Mouse (Mus musculus) heart, adult 9 months (tissue): ENCODE measurements around the gene Stk16.
"Not testable (repeated sequence)": the region's sequence is repeated elsewhere in the genome, so short reads cannot be mapped to it uniquely, and the experiment has no call there.

Source experiments
- DNase-seq, 2 experiments: peaks; one replicate each; pipeline ENCODE4 v3.0.0; 2022; ENCODE audit warnings: low spot score in 2 of 2

Gene Stk16

DNA sequence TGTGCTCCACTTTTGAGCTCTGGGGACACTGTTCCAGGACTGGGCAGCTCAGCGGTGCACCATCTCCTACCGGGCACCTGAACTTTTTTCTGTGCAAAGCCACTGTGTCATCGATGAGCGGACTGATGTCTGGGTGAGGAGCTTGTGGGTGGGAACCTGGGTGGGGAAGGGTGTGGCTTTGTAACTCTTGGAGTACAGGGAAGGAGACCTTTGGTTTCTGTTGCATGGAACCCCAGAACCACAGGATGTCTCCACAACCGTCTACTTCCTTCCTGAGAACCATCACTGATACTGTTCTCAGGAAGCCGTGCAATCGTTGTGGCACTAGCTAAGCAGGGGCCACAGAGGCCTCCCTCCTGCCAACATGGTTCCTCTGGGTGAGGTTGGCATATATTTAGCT, 2.5 kb downstream of the Stk16 start:
- DNase-seq: no peak

DNA sequence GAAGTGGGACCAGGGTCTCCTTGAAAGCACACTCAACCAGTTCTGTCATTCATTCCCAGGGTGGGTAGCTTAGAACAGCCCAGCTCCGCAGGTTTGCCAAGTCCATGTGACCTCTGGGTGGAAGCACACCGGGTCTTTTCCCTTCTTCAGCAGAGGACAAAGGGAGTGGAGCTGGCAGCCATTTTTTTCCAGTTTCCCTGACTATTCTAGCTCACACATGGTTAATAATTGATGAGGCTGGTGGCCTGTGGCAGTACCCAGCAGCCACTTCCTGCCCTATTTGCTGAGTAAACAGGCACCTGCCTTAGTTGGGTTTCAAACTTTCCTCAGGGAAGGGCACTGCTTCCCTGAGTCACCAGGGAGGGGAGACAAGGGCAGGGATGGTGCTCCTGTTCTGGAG, 3.8 kb downstream of the Stk16 start:
- no peak for DNase-seq

DNA sequence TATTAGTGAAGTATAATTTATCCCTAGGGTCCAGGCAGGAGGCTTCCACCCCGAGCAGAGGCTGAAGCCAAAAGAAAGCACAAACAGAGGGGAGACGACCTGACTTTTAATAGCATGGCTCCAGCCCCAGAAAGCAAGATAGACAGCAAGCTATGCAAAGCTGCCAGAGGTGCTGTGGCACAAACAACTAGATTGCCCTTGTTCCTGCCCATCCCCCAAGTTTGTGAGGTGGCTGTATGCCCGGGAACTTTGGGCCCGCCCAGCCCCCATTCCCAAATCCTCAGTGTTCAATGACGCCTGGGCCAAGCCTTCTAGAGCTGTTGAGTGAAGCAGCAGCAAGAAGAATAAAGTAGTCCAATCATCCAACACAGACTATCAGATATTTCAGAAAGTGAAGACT, 4.2 kb downstream of the Stk16 start:
- peak; percentile 66 to 83 for DNase-seq

DNA sequence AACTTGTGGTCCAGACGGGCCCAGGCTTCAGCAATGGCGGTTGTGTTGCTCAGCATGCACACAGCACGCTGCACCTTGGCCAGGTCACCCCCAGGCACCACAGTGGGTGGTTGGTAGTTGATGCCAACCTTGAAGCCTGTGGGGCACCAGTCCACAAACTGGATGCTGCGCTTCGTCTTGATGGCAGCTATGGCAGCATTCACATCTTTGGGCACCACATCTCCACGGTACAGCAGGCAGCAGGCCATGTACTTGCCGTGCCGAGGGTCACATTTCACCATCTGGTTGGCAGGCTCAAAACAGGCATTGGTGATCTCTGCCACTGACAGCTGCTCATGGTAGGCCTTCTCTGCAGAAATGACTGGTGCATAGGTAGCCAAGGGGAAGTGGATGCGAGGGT, 5.1 kb downstream of the Stk16 start:
- no peak for DNase-seq

DNA sequence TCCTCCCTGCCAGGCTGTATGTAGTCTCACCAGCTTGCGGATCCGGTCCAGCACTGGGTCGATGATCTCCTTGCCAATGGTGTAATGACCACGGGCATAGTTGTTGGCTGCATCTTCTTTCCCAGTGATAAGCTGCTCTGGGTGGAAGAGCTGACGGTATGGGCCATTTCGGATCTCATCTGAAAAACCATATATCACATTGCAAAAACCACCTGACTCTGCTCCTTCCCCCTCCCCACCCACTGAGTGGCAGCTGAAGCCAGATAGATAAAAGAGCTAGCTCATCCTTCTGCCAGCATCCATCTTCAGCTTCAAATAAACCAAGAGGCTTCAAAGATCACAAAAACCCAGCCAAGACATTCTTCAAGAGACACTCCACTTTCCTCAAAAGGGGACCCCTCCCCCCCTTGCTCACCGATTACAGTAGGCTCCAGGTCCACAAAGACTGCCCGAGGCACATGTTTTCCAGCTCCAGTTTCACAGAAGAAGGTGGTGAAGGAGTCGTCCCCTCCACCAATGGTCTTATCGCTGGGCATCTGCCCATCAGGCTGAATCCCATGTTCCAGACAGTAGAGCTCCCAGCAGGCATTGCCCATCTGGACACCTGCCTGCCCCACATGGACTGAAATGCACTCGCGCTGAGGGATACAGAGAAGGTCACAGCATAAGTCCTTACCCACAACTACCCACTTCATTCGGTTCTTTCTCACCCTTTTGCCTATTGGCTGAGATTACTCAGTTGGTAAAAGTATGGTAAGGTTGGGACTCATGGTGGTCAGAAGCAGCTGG, 6.4 kb downstream of the Stk16 start:
- DNase-seq: peak; percentile 73 to 74

DNA sequence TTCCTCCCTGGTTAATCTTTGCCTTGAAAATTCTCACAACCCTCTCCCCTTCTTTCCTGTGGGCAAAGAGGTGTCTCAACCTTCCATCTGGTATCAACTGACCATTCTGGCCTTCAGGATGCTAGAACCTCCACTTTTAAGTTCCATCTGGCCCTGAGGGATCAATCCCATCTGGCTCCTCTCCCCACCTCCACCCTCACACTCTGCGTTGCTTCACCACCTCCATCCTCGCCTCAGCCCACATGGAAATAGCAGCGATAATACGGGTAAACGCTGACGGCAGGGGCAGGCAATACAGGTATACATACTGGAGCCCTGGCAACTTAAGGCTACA, 7.2 kb downstream of the Stk16 start:
- DNase-seq: no peak

DNA sequence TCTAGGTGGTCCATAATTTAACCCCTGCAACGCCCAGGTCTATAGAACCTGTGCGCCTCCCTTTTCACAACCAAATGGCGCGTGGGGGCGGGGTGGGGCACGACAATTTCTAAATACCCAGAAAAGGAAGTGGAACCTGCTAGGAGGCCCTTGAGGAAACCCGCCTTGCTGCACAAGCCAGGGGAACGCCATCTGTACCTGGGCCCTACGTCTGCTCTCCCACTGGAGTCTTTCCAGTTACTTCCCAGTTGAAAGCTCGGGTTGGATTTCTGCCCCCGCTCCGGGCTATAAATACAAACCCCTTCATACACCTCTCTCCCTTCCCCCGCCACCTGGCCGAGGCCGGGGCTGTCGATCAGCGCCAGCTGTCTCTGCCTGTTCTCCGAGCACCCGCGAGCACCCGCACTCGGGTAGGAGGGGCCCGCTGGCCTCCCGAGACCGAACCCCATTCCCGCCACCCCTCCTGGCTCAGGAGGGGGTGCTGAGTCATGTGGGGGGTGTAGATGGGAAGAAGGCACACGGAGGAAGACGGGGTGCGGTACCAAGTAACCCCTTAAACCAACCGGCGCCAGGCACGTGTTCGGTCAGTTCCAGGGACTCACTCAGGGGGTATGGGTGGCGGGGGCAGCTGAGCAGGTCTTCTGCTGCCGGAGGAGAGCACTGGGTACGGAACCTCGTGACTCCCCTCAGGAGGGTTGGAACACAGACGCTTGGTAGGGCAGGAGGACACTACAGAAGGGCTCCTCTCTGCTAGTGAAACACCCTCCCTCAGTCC, 7.8 kb downstream of the Stk16 start:
- peak; percentile 75 to 77 for DNase-seq

DNA sequence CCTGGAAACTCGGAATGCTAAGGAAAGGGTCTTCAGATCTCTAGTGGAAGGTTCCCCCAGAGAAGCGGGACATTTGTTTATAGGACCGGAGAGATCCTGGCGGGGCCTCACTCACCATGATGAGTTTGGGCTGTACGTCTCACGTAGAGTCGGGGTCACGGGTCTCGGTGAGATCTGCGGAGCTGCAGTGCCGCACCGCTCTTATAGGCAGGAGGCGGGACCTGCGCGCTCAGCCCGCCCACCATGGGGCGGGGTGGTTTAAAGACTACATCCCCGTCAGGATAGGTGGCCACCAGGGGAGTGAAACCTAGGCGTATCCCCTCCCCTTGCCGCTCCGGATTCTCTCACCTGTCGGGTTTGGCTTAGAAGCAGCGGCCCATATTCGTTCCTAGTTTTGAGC, 8.4 kb downstream of the Stk16 start:
- DNase-seq: peak; percentile 89 to 91

DNA sequence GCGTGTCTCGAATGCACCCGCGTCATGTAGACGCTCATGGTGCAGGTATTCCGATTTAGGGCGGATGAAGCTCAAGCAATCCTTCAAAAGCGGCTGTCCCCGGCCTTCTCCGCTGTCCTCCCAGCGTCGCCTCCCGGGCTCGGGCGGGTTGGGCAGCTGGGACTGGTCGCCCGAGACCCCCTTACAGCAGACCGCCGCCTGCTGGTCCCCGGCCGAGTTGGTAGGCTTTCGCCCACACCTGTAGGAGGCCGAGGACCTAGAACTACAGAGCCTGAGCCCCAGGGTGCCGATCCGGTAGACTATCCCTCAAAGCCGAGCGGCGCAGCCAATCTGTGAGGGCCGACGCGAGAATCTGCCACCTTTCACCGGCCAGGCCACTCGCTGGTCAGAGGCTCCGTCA, 8.9 kb downstream of the Stk16 start, which contains the start of gene Tuba4a:
Gene Tuba4a (minus strand): TSS at position 335 of the 400 bp plus-strand sequence.
- no peak for DNase-seq

DNA sequence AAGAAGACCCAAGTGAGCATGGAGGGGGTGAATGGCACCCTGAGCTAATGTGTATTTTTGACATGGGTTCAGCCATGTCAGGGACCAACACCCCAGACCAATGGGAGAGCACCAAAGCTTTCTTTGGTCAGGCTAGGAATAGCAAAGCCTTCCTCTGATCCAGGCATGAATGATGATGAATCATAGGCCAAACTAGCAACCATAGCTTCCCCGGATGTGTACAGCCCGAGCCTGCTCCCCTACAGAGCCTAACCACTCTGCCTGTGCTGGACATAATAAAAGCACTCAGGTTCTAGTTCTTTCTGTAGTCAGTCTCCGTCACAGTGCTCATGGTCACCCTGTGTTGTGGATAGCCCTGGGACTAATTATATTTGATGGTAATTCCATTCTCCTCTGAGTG, 10.9 kb downstream of the Stk16 start:
- no peak for DNase-seq

DNA sequence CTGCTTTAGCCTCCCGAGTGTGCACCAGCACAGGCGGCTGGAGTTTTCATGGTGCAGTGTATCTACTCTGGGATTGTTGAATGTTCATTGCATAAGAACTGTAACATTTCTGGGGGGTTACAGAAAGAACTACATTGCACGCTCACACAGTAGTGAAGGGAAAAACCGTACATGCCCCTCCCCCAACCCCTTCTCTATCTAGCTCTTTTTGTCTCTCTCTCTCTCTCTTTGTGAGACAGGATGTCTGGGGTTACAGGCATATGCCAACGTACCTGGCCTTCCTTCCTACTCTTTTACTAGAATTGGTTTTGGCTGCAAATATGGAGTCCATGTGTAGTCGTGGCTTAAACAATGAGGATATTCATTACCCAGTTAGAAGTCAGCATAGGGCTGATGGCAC, 12.3 kb downstream of the Stk16 start:
- no peak for DNase-seq

DNA sequence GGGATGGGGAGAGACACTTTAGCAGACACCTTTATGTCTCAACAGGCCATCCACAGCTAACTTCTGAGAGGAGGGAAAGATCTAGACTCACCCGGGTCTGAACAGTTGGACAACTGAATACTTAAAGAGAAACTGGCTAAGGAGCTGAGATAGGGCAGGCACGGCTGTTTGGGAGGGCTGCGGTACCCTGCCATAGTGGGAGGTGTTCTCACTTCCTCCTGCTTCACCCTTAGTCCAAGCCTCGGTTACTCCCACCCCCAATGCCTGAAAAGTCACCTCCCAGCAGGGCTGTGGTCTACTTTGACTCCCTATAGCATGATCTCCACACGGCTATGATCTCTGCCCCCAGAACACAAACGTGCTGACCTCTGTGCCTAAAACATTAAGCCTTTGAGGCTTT, 12.9 kb downstream of the Stk16 start:
- DNase-seq: no peak

DNA sequence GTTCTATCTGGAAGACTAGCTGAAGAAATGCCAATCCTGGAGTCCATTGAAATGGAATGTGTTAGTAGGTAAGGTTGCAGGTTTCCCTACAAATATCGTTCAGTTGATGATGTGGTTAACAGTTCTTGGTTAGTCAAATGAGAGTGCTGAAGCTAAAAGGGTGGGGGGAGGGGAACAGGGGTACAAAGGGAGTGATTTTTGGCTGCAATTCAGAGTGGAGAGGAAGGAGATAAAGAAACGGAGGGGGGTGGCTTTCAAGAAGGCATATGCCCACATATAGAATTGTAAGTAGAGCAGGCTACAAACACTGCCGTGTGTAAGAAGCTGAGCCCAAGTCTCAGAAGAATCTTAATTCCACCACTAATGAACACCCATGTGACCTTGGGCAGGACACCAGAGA, 14.8 kb downstream of the Stk16 start:
- no peak for DNase-seq

DNA sequence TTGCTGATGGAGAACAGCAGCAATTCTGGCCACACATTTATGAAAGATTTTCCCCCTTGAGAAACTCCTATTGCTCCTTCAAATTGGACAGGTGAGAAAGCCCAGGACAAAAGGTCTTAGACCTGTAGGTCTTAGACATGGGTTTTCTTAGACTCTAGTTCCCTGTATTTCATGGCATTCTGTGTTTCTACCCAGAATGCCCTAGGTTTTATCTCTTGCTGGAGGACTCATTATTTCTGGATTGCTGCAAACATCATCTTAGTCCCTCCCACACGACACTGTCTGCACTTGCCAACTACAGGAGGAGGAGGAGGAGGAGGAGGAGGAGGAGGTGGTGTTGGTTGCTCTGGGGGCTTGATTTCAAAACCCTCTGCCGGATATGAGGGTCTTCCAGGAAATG, 15.5 kb downstream of the Stk16 start:
- DNase-seq: no peak

DNA sequence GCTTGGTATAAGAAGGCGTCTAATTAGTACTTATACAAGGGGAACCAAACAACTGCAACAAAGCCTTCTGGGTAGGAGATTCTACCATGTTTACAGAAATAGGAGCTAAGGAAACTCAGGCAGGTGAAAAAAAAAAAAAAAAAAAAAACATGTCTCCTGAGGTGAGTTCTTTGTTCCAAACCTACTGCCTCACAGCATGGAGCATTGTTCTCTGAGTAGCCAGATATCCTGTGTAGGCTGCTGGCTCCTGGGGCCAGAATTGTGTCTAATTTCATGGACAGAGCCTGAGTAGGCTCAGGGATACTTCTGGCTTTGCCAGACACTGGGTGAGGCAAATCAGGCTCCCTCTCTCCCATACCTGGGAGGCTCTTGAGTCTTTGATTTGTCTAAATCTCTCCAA, 17.0 kb downstream of the Stk16 start:
- DNase-seq: no peak

DNA sequence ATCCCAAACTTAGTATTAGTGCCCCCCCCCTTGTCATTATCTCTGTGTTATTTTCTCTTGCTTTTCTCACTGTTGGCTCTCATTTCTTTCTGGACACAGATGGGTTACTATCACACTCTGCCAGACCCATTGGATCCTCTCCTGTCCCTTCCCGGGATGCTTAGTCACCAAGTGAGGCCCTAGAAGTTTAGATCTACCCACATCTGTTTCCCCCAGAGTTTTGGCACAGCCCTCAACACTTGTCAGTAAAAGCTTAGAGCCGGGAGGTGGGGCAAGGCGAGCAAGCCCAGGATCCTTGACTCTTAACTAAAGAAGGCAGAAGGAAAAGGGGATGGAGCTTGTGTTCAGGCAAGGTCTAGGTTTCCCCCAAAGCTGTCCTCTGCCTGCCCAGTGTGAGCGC, 18.5 kb downstream of the Stk16 start:
- no peak for DNase-seq

DNA sequence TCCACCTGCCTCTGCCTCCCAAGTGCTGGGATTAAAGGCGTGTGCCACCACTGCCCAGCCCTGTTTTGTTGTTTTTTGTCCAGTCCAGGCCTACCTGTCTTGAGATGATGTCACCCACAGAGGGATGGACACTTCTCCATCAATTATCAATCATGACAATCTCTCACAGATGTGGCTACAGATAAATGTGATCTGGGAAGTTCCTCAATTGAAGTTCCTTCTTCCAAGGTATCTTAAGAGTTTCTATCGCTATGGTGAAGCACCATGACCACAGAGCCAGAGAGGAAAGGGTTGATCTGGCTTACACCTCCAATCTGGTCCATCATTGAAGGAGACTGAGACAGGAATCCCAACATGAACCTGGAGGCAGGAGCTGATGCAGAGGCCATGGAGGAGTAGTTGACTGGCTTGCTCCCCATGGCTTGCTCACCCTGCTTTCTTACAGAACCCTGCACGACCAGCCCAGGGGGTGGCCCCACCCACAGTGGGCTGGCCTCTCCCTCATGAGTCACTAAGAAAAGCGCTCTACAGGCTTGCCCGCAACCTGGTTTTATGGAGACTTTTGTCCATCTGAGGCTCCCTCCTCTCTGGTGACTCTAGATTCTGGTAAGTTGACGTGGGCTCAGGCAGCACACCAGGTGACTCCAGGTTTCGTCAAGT, 19.8 kb downstream of the Stk16 start:
- no peak for DNase-seq

DNA sequence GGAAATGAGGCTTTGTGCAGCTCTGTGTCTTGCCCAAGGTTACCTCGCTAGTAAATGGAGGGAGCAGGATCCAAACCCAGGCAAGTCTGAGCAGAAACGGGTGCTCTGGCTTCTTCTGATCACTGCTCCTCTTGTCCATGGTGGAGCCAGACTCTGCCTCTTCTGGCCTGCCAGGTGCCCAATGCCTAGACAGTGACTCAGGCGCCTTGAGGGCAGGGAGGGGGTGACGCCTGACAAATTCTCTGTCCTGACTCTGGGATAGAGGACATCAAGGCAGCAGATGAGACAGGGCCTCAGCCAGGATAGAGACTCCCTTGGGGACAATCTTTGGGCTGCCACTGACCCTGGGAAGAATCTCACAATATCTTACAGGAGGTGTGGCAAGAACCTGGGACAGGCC, 20.6 kb downstream of the Stk16 start:
- no peak for DNase-seq

DNA sequence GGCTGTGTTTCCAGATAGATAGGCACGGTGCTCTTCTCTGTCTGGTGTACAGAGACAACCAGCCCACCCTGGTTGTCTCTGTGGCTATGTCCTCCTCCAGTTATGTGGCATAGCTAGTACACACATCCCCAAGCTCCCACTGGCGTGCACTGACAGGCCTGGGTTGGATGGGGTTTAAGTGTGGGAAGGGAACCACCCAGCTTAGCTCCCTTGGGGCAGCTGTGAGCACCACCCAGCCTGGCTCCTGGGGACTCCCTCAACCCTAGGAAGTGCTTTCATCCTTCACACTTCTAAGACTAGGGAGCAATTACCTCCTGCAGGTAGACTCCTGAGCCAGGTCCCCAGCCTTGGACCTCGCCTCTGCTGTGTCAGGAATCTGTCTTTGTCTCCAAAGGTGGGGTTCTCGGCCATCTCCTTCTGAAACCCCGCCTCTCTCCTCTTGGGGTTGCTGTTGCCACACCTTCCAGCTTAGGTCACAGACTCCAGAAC, 21.1 kb downstream of the Stk16 start, which contains the start of gene A630095N17Rik:
Gene A630095N17Rik (minus strand): TSS at position 439 of the 489 bp plus-strand sequence.
- no peak for DNase-seq

DNA sequence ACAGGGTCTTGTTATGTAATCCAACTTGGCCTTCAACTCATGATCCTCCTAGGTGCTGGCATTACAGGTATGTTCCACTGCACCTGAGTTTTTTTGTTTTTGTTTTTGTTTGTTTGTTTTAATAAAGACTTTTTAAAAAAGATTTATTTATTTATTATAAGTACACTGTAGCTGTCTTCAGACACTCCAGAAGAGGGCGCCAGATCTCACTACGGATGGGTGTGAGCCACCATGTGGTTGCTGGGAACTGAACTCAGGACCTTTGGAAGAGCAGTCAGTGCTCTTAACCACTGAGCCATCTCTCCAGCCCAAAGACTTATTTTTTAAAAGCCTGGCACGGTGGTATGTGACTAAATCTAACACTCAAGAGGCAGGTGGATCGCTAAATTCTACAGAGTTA, 21.9 kb downstream of the Stk16 start:
- not testable (repeated sequence) for DNase-seq

DNA sequence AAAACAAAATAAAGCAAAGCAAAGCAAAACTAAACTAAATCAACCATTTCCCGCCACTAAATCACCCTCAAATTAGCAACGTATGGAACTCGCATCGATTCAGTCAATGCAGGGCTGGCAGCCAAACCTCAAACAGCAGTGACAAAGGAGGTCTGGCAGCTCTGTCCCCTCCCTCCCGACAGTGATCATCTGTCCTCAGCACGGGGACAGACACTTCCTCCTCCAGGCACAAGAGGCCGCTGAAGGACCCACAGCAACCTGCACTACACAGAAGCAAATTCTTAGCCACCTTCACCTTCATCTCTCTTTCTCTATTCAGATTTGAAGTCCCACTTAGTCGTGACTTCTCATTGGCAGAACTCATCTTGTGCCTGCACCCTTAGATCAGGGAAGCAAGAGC, 24.0 kb downstream of the Stk16 start:
- peak; percentile 64 to 73 for DNase-seq
